Mouse (Mus musculus): Measurements from ENCODE around the gene Psmb9. TPM values are rescaled to one million over a fixed set of nuclear protein-coding genes. Genes with fewer than 3 reads are reported as not detected.

The Psmb9 gene
- polyA plus RNA-seq, 1 experiment: 32.2 TPM

- Histone ChIP-seq H3K4me3 (replicated peaks) (peak overlapping the region; percentile 99), H3K36me3 (replicated peaks; ENCODE audit: low read length) (peaks cover 61% of the 10 kb centered on the region), H3K4me1 (peaks cover 68% of the 10 kb centered on the region), H3K27me3 (replicated peaks) (no peaks in the 10 kb centered on the region), H3K9me3 (no peaks in the 10 kb centered on the region)
- TF ChIP-seq GATA1 (IDR thresholded peaks at IDR 0.05; ENCODE audit: borderline replicate concordance, low read length) (no peak), FLI1 (IDR thresholded peaks at IDR 0.05; ENCODE audit: low read length) (no peak)
Measured at GRCm38 (mm10) chr17:34188010-34188409, 446 bp upstream of the Psmb9 start.

- H3K4me1 ChIP-seq: peaks cover 61% of the 10 kb centered on the region
- peak overlapping the region; percentile 99 for H3K4me3 ChIP-seq (replicated peaks)
- H3K9me3 ChIP-seq: no peaks in the 10 kb centered on the region
- H3K27me3 ChIP-seq (replicated peaks): no peaks in the 10 kb centered on the region
- TF ChIP-seq GATA1 (IDR thresholded peaks at IDR 0.05; ENCODE audit: borderline replicate concordance, low read length) (no peak), FLI1 (IDR thresholded peaks at IDR 0.05; ENCODE audit: low read length) (no peak)
- peaks cover 61% of the 10 kb centered on the region for H3K36me3 ChIP-seq (replicated peaks; ENCODE audit: low read length)
Measured at GRCm38 (mm10) chr17:34186885-34187260, 691 bp downstream of the Psmb9 start.

- Histone ChIP-seq H3K4me1 (peaks cover 48% of the 10 kb centered on the region), H3K36me3 (replicated peaks; ENCODE audit: low read length) (peaks cover 58% of the 10 kb centered on the region), H3K27me3 (replicated peaks) (no peaks in the 10 kb centered on the region), H3K9me3 (no peaks in the 10 kb centered on the region), H3K4me3 (replicated peaks) (peak overlapping the region; percentile 99)
- TF ChIP-seq GATA1 (IDR thresholded peaks at IDR 0.05; ENCODE audit: borderline replicate concordance, low read length) (no peak), FLI1 (IDR thresholded peaks at IDR 0.05; ENCODE audit: low read length) (no peak)
Measured at GRCm38 (mm10) chr17:34185526-34185925, 2.0 kb downstream of the Psmb9 start.

- Histone ChIP-seq H3K4me1 (peaks cover 32% of the 10 kb centered on the region), H3K4me3 (replicated peaks) (peak overlapping the region; percentile 38), H3K9me3 (no peaks in the 10 kb centered on the region), H3K36me3 (replicated peaks; ENCODE audit: low read length) (peaks cover 40% of the 10 kb centered on the region), H3K27me3 (replicated peaks) (no peaks in the 10 kb centered on the region)
- TF ChIP-seq FLI1 (IDR thresholded peaks at IDR 0.05; ENCODE audit: low read length): no peak
- no peak for TF ChIP-seq GATA1 (IDR thresholded peaks at IDR 0.05; ENCODE audit: borderline replicate concordance, low read length)
Measured at GRCm38 (mm10) chr17:34183564-34184219, 3.9 kb downstream of the Psmb9 start.

GRCm38 (mm10) chr17:34179913-34180859 lies 7.4 kb downstream of the Psmb9 start:
- Histone ChIP-seq H3K27me3 (replicated peaks) (peaks cover 6% of the 10 kb centered on the region), H3K4me1 (peaks cover 11% of the 10 kb centered on the region), H3K4me3 (replicated peaks) (no peak overlapping the region), H3K36me3 (replicated peaks; ENCODE audit: low read length) (peaks cover 40% of the 10 kb centered on the region), H3K9me3 (peaks cover 16% of the 10 kb centered on the region; the same call in 1 of the 2 replicates)
- no peak for TF ChIP-seq FLI1 (IDR thresholded peaks at IDR 0.05; ENCODE audit: low read length)
- TF ChIP-seq GATA1 (IDR thresholded peaks at IDR 0.05; ENCODE audit: borderline replicate concordance, low read length): no peak

- Histone ChIP-seq H3K36me3 (replicated peaks; ENCODE audit: low read length) (peaks cover 33% of the 10 kb centered on the region), H3K4me1 (peaks cover 12% of the 10 kb centered on the region), H3K9me3 (peaks cover 16% of the 10 kb centered on the region; the same call in 1 of the 2 replicates), H3K27me3 (replicated peaks) (peaks cover 9% of the 10 kb centered on the region), H3K4me3 (replicated peaks) (no peak overlapping the region)
- TF ChIP-seq FLI1 (IDR thresholded peaks at IDR 0.05; ENCODE audit: low read length) (no peak), GATA1 (IDR thresholded peaks at IDR 0.05; ENCODE audit: borderline replicate concordance, low read length) (no peak)
Measured at GRCm38 (mm10) chr17:34179019-34179418, 8.5 kb downstream of the Psmb9 start.

- TF ChIP-seq GATA1 (IDR thresholded peaks at IDR 0.05; ENCODE audit: borderline replicate concordance, low read length) (no peak), FLI1 (IDR thresholded peaks at IDR 0.05; ENCODE audit: low read length) (no peak)
- peaks cover 10% of the 10 kb centered on the region for H3K27me3 ChIP-seq (replicated peaks)
- peaks cover 19% of the 10 kb centered on the region for H3K9me3 ChIP-seq
Measured at GRCm38 (mm10) chr17:34177179-34177578, 10.4 kb downstream of the Psmb9 start.

GRCm38 (mm10) chr17:34174075-34174474 lies 13.5 kb downstream of the Psmb9 start:
- peaks cover 16% of the 10 kb centered on the region for H3K4me1 ChIP-seq
- H3K36me3 ChIP-seq (replicated peaks; ENCODE audit: low read length): no peaks in the 10 kb centered on the region
- peaks cover 10% of the 10 kb centered on the region for H3K27me3 ChIP-seq (replicated peaks)
- H3K4me3 ChIP-seq (replicated peaks): no peak overlapping the region
- peaks cover 21% of the 10 kb centered on the region for H3K9me3 ChIP-seq
- TF ChIP-seq FLI1 (IDR thresholded peaks at IDR 0.05; ENCODE audit: low read length) (no peak), GATA1 (IDR thresholded peaks at IDR 0.05; ENCODE audit: borderline replicate concordance, low read length) (no peak)

More at GRCm38 (mm10) chr17:34177179-34177578, 10.4 kb downstream of the Psmb9 start:
- H3K36me3 ChIP-seq (replicated peaks; ENCODE audit: low read length): peaks cover 14% of the 10 kb centered on the region
- H3K4me1 ChIP-seq: peaks cover 7% of the 10 kb centered on the region
- no peak overlapping the region for H3K4me3 ChIP-seq (replicated peaks)

- TF ChIP-seq GATA1 (IDR thresholded peaks at IDR 0.05; ENCODE audit: borderline replicate concordance, low read length) (no peak), FLI1 (IDR thresholded peaks at IDR 0.05; ENCODE audit: low read length) (no peak)
- H3K4me1 ChIP-seq: peaks cover 25% of the 10 kb centered on the region
- peaks cover 10% of the 10 kb centered on the region for H3K27me3 ChIP-seq (replicated peaks)
- H3K9me3 ChIP-seq: peaks cover 18% of the 10 kb centered on the region
- H3K36me3 ChIP-seq (replicated peaks; ENCODE audit: low read length): no peaks in the 10 kb centered on the region
- H3K4me3 ChIP-seq (replicated peaks): no peak overlapping the region
Measured at GRCm38 (mm10) chr17:34172528-34172927, 15.0 kb downstream of the Psmb9 start.
